18 mouse cellular contexts compared by ENCODE assay signal in genomic region chr7:123129061-123129460, GRCm38 (mm10). TPM values are rescaled to one million over a fixed set of nuclear protein-coding genes. Genes with fewer than 3 reads are reported as not detected.
DNase-seq lines count a peak whose midpoint lies in the region; TF ChIP-seq lines count a peak whose summit lies in the region.
"Had no signal": no experiment of that assay in that cellular context is flagged by ENCODE, and none has a peak within 500 bp of the region (broad histone marks: within the 10 kb centered on the region; RNA-seq: fewer than 3 reads in every experiment).

No protein-coding gene starts in this region.

- intact Hi-C loops in gastrocnemius, adult 2 months (cut with DNase I), result loop anchor here (5.0 to 10.0 kb wide), 2 partner anchors 43 to 144 kb away; no protein-coding TSS in a partner anchor
- intact Hi-C loops in left cerebral cortex, adult 2 months (cut with DNase I), result loop anchor here (5.0 kb wide), 1 partner anchor 62 kb away; no protein-coding TSS in a partner anchor

- H3K4me3 ChIP-seq in gastrocnemius, adult 2 months, result no peak overlapping the region
- no peak overlapping the region for H3K4me3 ChIP-seq in left cerebral cortex, adult 2 months
- H3K4me3 ChIP-seq: embryonic facial prominence, embryonic 10.5 days; embryonic facial prominence, embryonic 12.5 days; forebrain, embryonic 13.5 days; forebrain, embryonic 15.5 days had no signal

- DNase-seq in gastrocnemius, adult 2 months, result peak; percentile 56
- DNase-seq in gastrocnemius, postnatal 25 days, result no peak
- no peak for DNase-seq in left cerebral cortex, adult 2 months (ENCODE audit: extremely low spot score in 1 of 2, low spot score in 2 of 2)
- DNase-seq in left cerebral cortex, adult 11 months (ENCODE audit: low spot score), result no peak
- DNase-seq in frontal cortex, postnatal 10 days (ENCODE audit: low spot score in 2 of 2), result no peak
- DNase-seq: adrenal gland, adult 8-10 months; adrenal gland, postnatal 14 days; adrenal gland, postnatal 36 days; cerebellum, adult 11-12 months; cerebellum, adult 2 months; cerebellum, adult 9-10 months; cerebellum, postnatal 10 days; cerebellum, postnatal 25 days; forebrain, postnatal 0 days had no signal

- TF ChIP-seq CTCF in gastrocnemius, adult 2 months (IDR thresholded peaks at IDR 0.05), result no peak
- TF ChIP-seq CTCF in left cerebral cortex, adult 2 months (IDR thresholded peaks at IDR 0.05), result no peak

- peak overlapping the region; percentile 46 for H3K27ac ChIP-seq in gastrocnemius, adult 2 months
- H3K27ac ChIP-seq in left cerebral cortex, adult 2 months, result peak overlapping the region; percentile 26; the same call in 1 of the 2 replicates
- H3K27ac ChIP-seq: embryonic facial prominence, embryonic 10.5 days; embryonic facial prominence, embryonic 12.5 days; forebrain, embryonic 13.5 days; forebrain, embryonic 15.5 days had no signal

RNA-seq across cellular contexts. Expression of gene Tnrc6a, which starts 5.4 kb away (rescaled TPM):
- total RNA-seq in gastrocnemius, adult 2 months (2021), result 10 to 100 TPM; 24.1 to 26.2 TPM
- total RNA-seq in gastrocnemius, postnatal 25 days (2021), result 10 to 100 TPM; 18.9 to 20.4 TPM
- 10 to 100 TPM; 59.6 to 62.4 TPM for total RNA-seq in left cerebral cortex, adult 2 months (2021)
